Comparison of ENCODE assay signal across 29 mouse cellular contexts in genomic region chr4:104669406-104669805, GRCm38 (mm10).
"Had no signal": no experiment of that assay in that cellular context is flagged by ENCODE, and none has a peak within 500 bp of the region (broad histone marks: within the 10 kb centered on the region; RNA-seq: fewer than 3 reads in every experiment).

No protein-coding gene starts in this region.

- H3K36me3 ChIP-seq: embryonic facial prominence, embryonic 10.5 days; embryonic facial prominence, embryonic 12.5 days; embryonic facial prominence, embryonic 13.5 days; embryonic facial prominence, embryonic 15.5 days; forebrain, embryonic 10.5 days; forebrain, embryonic 12.5 days; forebrain, embryonic 15.5 days had no signal

- H3K4me3 ChIP-seq: embryonic facial prominence, embryonic 10.5 days; embryonic facial prominence, embryonic 12.5 days; embryonic facial prominence, embryonic 13.5 days; embryonic facial prominence, embryonic 15.5 days; erythroblast, embryonic 14.5 days; forebrain, embryonic 10.5 days; forebrain, embryonic 12.5 days; forebrain, embryonic 13.5 days; forebrain, embryonic 15.5 days; gastrocnemius, adult 2 months; heart, adult 2 months had no signal

- ATAC-seq: forebrain, embryonic 13.5 days; forebrain, embryonic 14.5 days; forebrain, embryonic 15.5 days; forebrain, embryonic 16.5 days; forebrain, postnatal 0 days had no signal

- H3K27ac ChIP-seq: embryonic facial prominence, embryonic 10.5 days; embryonic facial prominence, embryonic 12.5 days; embryonic facial prominence, embryonic 13.5 days; embryonic facial prominence, embryonic 15.5 days; forebrain, embryonic 10.5 days; forebrain, embryonic 12.5 days; forebrain, embryonic 13.5 days; forebrain, embryonic 15.5 days; gastrocnemius, adult 2 months; heart, adult 2 months had no signal

- H3K9me3 ChIP-seq: embryonic facial prominence, embryonic 10.5 days; embryonic facial prominence, embryonic 12.5 days; embryonic facial prominence, embryonic 13.5 days; embryonic facial prominence, embryonic 15.5 days; forebrain, embryonic 10.5 days; forebrain, embryonic 12.5 days; forebrain, embryonic 13.5 days; forebrain, embryonic 15.5 days had no signal

- DNase-seq: cerebellum, adult 18-20 months; cerebellum, adult 2 months; cerebellum, adult 8-10 months; cerebellum, adult 9-10 months; cerebellum, adult 9-11 months; cerebellum, postnatal 10 days; cerebellum, postnatal 14 days; cerebellum, postnatal 25 days; cerebellum, postnatal 36 days; embryo, embryonic 11 days; forebrain, postnatal 0 days; gastrocnemius, adult 2 months; gastrocnemius, postnatal 10 days; gastrocnemius, postnatal 14 days; gastrocnemius, postnatal 25 days; gastrocnemius, postnatal 36 days; heart, adult 18-20 months; heart, adult 2 months had no signal

- H3K4me1 ChIP-seq: embryonic facial prominence, embryonic 12.5 days; embryonic facial prominence, embryonic 13.5 days; embryonic facial prominence, embryonic 15.5 days had no signal

- H3K27me3 ChIP-seq: embryonic facial prominence, embryonic 12.5 days; embryonic facial prominence, embryonic 13.5 days; embryonic facial prominence, embryonic 15.5 days; forebrain, embryonic 12.5 days; forebrain, embryonic 13.5 days; forebrain, embryonic 15.5 days had no signal
